Mouse (Mus musculus) olfactory bulb, adult 2 months (tissue): ENCODE measurements around the gene Plekha6. TPM values are rescaled to one million over a fixed set of nuclear protein-coding genes. Genes with fewer than 3 reads are reported as not detected.
A peak's percentile ranks its signal among the peaks of the same experiment; 100 is the strongest.

Experiments
- H3K27ac ChIP-seq: fragments of 200-500 bp; 2 replicates; pipeline ENCODE4 v1.5.1; 2012; ENCODE audit warnings: low read depth, low read length; ENCODE audit not compliant: insufficient read depth
- H3K4me1 ChIP-seq: fragments of 200-500 bp; 2 replicates; pipeline ENCODE4 v1.6.1; 2012; ENCODE audit warnings: low read length; ENCODE audit not compliant: control insufficient read depth, insufficient read depth
- H3K4me3 ChIP-seq: fragments of 200-500 bp; 2 replicates; pipeline ENCODE4 v1.5.1; 2012; ENCODE audit warnings: mild to moderate bottlenecking, low read depth, low read length, moderate library complexity; ENCODE audit not compliant: insufficient read depth
- CTCF ChIP-seq: fragments of 200-500 bp; IDR thresholded peaks from 2 replicates; pipeline ENCODE4 v1.5.1; 2012; ENCODE audit warnings: low read depth, mild to moderate bottlenecking, low read length, moderate library complexity; ENCODE audit not compliant: insufficient read depth
- POLR2A ChIP-seq: fragments of 200-500 bp; IDR thresholded peaks from 2 replicates; pipeline ENCODE4 v1.6.1; 2012; ENCODE audit warnings: mild to moderate bottlenecking, low read depth, low read length, moderate library complexity; ENCODE audit not compliant: insufficient read depth
- WGBS: fragments of 180-500 bp; shearing (Covaris S2); methylation state at CpG from one replicate; pipeline ENCODE4 v1.1.7; 2018; 5-methylcytosine and 5-hydroxymethylcytosine counted together
- polyA plus RNA-seq: library from polyadenylated mRNA; stranded (reverse); fragments of >200 nt; gene quantifications from 2 replicates; pipeline ENCODE4 v1.2.4, GENCODE M21; 2012; ENCODE audit warnings: low replicate concordance; ENCODE audit not compliant: missing spikeins, insufficient read depth, insufficient read length

Gene Plekha6
- polyA plus RNA-seq, 1 experiment: not detected

DNA sequence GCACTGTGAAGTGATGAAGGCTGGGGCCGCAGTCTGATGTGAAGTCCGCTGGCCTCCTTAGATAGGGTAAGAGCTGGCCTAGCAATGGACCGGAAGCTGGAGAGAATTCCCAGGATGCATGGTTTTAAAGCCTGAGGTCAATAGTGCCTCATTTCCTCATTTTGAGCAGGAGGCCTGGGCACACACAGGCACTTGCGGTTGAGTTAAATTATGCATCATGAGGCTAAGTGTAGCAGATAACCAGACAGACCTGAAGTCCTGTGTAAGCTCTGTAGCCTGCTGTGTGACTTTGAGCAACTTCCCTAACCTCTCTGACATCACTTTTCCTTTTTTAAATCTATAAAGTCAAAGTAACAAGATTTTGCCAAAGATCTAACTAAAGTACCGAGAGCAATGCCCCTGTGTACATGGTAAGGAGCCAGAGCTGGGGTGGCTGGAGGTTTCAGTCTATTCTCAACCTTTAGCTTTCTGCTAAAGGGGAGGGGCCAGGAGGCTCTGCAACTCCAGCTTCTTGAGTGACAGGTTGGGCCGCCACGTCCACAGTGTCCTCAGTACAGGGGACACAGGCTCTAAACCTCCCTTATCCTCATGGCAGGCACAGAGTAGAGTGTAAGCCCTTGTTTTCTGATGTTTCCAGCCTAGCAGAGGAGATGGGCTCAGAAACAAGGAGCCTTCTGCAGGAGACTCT is 50.8 kb downstream of the Plekha6 start:
- TF ChIP-seq CTCF: no peak
- TF ChIP-seq POLR2A: no peak
- Histone ChIP-seq H3K27ac (no peak overlapping the region), H3K4me1 (peaks cover 20% of the 10 kb centered on the region), H3K4me3 (no peak overlapping the region)
- 90% methylated on average over 7 of the region's 7 CpGs for WGBS

DNA sequence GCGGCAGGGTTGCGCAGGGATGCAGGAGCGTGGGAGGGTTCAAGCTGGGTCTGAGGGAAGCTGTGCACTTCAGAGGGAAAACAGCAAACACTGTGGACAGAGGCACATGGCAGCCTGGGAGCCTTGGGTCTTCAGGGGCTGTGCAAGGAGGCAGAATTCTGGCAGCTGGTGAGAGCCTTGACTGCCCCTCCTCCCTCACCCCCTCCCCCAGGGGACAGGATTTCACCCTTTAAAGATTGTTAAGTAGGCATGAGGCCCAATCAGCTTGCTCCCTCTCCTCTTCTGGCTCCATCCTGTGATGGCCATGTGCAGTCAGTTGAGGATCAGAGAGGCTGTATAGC is 51.3 kb downstream of the Plekha6 start:
- Histone ChIP-seq H3K4me1 (peaks cover 15% of the 10 kb centered on the region), H3K27ac (no peak overlapping the region), H3K4me3 (no peak overlapping the region)
- no peak for TF ChIP-seq POLR2A
- WGBS: 77% methylated on average over 3 of the region's 3 CpGs

- H3K27ac ChIP-seq: no peak overlapping the region
- peaks cover 10% of the 10 kb centered on the region for H3K4me1 ChIP-seq
- WGBS: 87% methylated on average over 10 of the region's 10 CpGs
- TF ChIP-seq POLR2A (no peak), CTCF (no peak)
- H3K4me3 ChIP-seq: no peak overlapping the region
Measured at GRCm38 (mm10) chr1:133215753-133216152, 51.7 kb downstream of the Plekha6 start.

- TF ChIP-seq POLR2A (no peak), CTCF (0 out of 2 replicates have a peak, but pooled peaks have one; percentile 7)
- H3K27ac ChIP-seq: no peak overlapping the region
- no peak overlapping the region for H3K4me3 ChIP-seq
- H3K4me1 ChIP-seq: 0 out of 2 replicates have a peak, but pooled peaks cover 8% of the 10 kb centered on the region
- whole genome bisulfite sequencing: 79% methylated on average over 5 of the region's 5 CpGs
Measured at GRCm38 (mm10) chr1:133217031-133217430, 53.0 kb downstream of the Plekha6 start.

- 96% methylated on average over 1 of the region's 1 CpGs for WGBS
- no peak for TF ChIP-seq POLR2A
- TF ChIP-seq CTCF: no peak
- H3K4me3 ChIP-seq: no peak overlapping the region
- peaks cover 18% of the 10 kb centered on the region for H3K4me1 ChIP-seq
- H3K27ac ChIP-seq: no peak overlapping the region
Measured at GRCm38 (mm10) chr1:133219106-133219505, 55.1 kb downstream of the Plekha6 start.

- 77% methylated on average over 3 of the region's 3 CpGs for WGBS
- H3K4me1 ChIP-seq: peaks cover 15% of the 10 kb centered on the region
- no peak overlapping the region for H3K4me3 ChIP-seq
- no peak overlapping the region for H3K27ac ChIP-seq
- TF ChIP-seq CTCF: no peak
- no peak for TF ChIP-seq POLR2A
Measured at GRCm38 (mm10) chr1:133221459-133221858, 57.4 kb downstream of the Plekha6 start.

DNA sequence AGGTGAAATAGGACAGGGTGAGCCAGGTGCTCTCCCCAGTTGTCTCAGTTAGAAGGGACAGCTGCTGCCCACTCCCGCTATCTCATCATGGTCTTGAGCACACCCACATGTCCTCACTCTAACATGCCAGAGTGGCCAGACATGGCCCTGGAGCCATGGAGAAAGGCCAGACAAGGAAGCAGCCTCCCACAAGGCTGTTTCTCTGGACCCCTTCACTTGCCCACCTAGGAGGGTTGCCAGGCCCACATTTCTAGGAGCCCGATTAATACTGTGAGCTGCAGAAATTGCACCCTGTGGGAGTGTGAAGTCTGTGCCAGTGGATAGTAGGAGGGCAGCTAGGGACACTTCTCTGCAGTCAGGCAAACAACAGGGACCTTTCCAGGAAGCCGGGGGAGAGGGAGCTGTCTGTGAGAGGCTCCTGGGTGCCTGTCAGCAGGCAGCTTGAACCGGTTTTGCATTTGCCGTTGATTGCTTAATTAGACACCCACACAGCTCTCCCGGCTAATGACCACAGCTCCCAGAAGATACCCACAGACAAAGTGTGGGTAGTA is 58.5 kb downstream of the Plekha6 start:
- H3K4me3 ChIP-seq: no peak overlapping the region
- 35% methylated on average over 6 of the region's 6 CpGs for WGBS
- no peak overlapping the region for H3K27ac ChIP-seq
- no peak for TF ChIP-seq CTCF
- no peak for TF ChIP-seq POLR2A
- H3K4me1 ChIP-seq: peaks cover 20% of the 10 kb centered on the region

DNA sequence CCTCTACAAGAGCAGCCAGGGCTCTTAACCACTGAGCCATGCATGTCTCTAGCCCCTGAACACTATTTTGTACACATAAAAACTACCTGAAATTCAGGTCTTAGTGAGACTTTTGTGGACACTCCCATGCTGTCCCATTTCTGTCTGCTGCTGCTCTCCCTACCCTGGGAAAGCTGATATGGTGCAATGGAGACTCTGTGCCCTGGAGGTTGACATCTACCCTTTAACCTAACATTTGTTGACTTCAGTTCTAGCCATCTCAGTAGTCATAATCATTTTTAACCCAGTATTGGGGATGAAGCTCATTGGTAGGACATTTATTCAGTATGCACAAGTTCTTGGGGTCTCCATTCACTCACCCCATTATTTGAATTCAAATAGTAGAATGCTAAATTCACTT is 60.7 kb downstream of the Plekha6 start:
- no peak overlapping the region for H3K4me3 ChIP-seq
- no peak for TF ChIP-seq CTCF
- no peak for TF ChIP-seq POLR2A
- H3K4me1 ChIP-seq: peaks cover 23% of the 10 kb centered on the region
- H3K27ac ChIP-seq: no peak overlapping the region

DNA sequence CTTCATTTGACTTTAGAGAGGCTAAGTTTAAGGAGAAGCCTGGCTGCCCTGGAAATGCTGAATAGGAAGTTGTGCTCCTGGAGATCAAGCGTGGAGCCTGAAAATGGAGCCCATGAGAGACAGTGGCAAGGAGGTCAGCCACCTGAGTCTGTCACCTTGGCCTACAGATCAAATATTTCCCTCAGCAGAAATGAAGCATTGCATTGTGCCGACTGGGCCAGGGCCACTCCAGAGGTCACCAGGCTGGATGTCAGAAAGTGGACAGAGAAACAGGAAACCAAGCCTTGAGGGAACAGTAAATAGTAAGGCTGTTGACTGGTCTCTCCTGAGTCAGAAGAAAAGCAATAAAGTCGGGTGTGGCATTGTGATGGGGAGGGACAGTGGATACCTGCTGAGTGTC is 61.1 kb downstream of the Plekha6 start:
- peaks cover 23% of the 10 kb centered on the region for H3K4me1 ChIP-seq
- 88% methylated on average over 3 of the region's 3 CpGs for WGBS
- H3K27ac ChIP-seq: no peak overlapping the region
- no peak for TF ChIP-seq POLR2A
- no peak for TF ChIP-seq CTCF
- no peak overlapping the region for H3K4me3 ChIP-seq
